Mouse (Mus musculus) testis, adult 2 months (tissue): ENCODE results near the gene Cep350. TPM values are rescaled to one million over a fixed set of nuclear protein-coding genes. Genes with fewer than 3 reads are reported as not detected.

Experiments used
- H3K27ac ChIP-seq: fragments of 200-500 bp; 2 replicates; pipeline ENCODE4 v1.5.1; 2012; ENCODE audit warnings: low read depth, low read length; ENCODE audit not compliant: control insufficient read depth, insufficient read depth
- H3K27me3 ChIP-seq: fragments of 200-500 bp; 2 replicates; pipeline ENCODE4 v1.6.1; 2012; ENCODE audit warnings: mild to moderate bottlenecking, low read length, moderate library complexity; ENCODE audit not compliant: control insufficient read depth, insufficient read depth
- H3K36me3 ChIP-seq: fragments of 200-500 bp; 2 replicates; pipeline ENCODE4 v1.6.1; 2012; ENCODE audit warnings: mild to moderate bottlenecking, low read length; ENCODE audit not compliant: control insufficient read depth, insufficient read depth
- H3K4me1 ChIP-seq: fragments of 200-500 bp; 2 replicates; pipeline ENCODE4 v1.6.1; 2012; ENCODE audit warnings: low read length; ENCODE audit not compliant: control insufficient read depth, insufficient read depth
- H3K4me3 ChIP-seq: fragments of 200-500 bp; 2 replicates; pipeline ENCODE4 v1.5.1; 2012; ENCODE audit warnings: low read depth, mild to moderate bottlenecking, low read length, moderate library complexity, mixed read lengths; ENCODE audit not compliant: control insufficient read depth
- CTCF ChIP-seq: fragments of 200-500 bp; IDR thresholded peaks from 2 replicates; pipeline ENCODE4 v1.5.1; 2012; ENCODE audit warnings: low read depth, mild to moderate bottlenecking, inconsistent platforms, low read length, moderate library complexity; ENCODE audit not compliant: control insufficient read depth, insufficient read depth, insufficient replicate concordance
- POLR2A ChIP-seq: fragments of 200-500 bp; IDR thresholded peaks from 2 replicates; pipeline ENCODE4 v1.6.1; 2012; ENCODE audit warnings: low read depth, mild to moderate bottlenecking, inconsistent platforms, low read length, moderate library complexity; ENCODE audit not compliant: control insufficient read depth
- polyA plus RNA-seq: library from polyadenylated mRNA; depleted of rRNA; stranded (reverse); fragments of >200 nt; gene quantifications from 2 replicates; pipeline ENCODE4 v1.2.3, GENCODE M21; 2012

The Cep350 gene
- polyA plus RNA-seq, 1 experiment, result 43.6 TPM

- TF ChIP-seq POLR2A (no peak), CTCF (no peak)
Observed at GRCm38 (mm10) chr1:155995612-155996011, 22.6 kb upstream of the Cep350 start.

GRCm38 (mm10) chr1:155994524-155994923, 21.5 kb upstream of the Cep350 start:
- H3K4me3 ChIP-seq, result no peak overlapping the region
- TF ChIP-seq CTCF (no peak), POLR2A (no peak)
- no peaks in the 10 kb centered on the region for H3K36me3 ChIP-seq

More at GRCm38 (mm10) chr1:155995612-155996011, 22.6 kb upstream of the Cep350 start:
- no peak overlapping the region for H3K27ac ChIP-seq
- H3K4me3 ChIP-seq, result no peak overlapping the region
- H3K27me3 ChIP-seq, result no peaks in the 10 kb centered on the region
- H3K4me1 ChIP-seq, result no peaks in the 10 kb centered on the region
- no peaks in the 10 kb centered on the region for H3K36me3 ChIP-seq

GRCm38 (mm10) chr1:155990391-155990790, 17.3 kb upstream of the Cep350 start:
- Histone ChIP-seq H3K36me3 (no peaks in the 10 kb centered on the region), H3K4me1 (no peaks in the 10 kb centered on the region), H3K27me3 (no peaks in the 10 kb centered on the region), H3K4me3 (no peak overlapping the region), H3K27ac (no peak overlapping the region)
- TF ChIP-seq CTCF (no peak), POLR2A (no peak)

More at GRCm38 (mm10) chr1:155994524-155994923, 21.5 kb upstream of the Cep350 start:
- Histone ChIP-seq H3K27ac (no peak overlapping the region), H3K4me1 (no peaks in the 10 kb centered on the region), H3K27me3 (no peaks in the 10 kb centered on the region)

- TF ChIP-seq CTCF, result no peak
- TF ChIP-seq POLR2A, result no peak
- H3K27ac ChIP-seq, result no peak overlapping the region
- H3K4me3 ChIP-seq, result no peak overlapping the region
- no peaks in the 10 kb centered on the region for H3K27me3 ChIP-seq
- H3K4me1 ChIP-seq, result no peaks in the 10 kb centered on the region
- no peaks in the 10 kb centered on the region for H3K36me3 ChIP-seq
Observed at GRCm38 (mm10) chr1:155989387-155989786, 16.3 kb upstream of the Cep350 start.

GRCm38 (mm10) chr1:155987625-155988024, 14.6 kb upstream of the Cep350 start:
- TF ChIP-seq POLR2A (no peak), CTCF (no peak)
- H3K4me3 ChIP-seq, result no peak overlapping the region
- peaks cover 1% of the 10 kb centered on the region for H3K4me1 ChIP-seq
- H3K27ac ChIP-seq, result no peak overlapping the region
- H3K27me3 ChIP-seq, result no peaks in the 10 kb centered on the region
- H3K36me3 ChIP-seq, result no peaks in the 10 kb centered on the region

- Histone ChIP-seq H3K27ac (no peak overlapping the region), H3K36me3 (no peaks in the 10 kb centered on the region), H3K4me3 (peak overlapping the region; percentile 41; the same call in 1 of the 2 replicates), H3K4me1 (peaks cover 3% of the 10 kb centered on the region), H3K27me3 (no peaks in the 10 kb centered on the region)
- no peak for TF ChIP-seq POLR2A
- TF ChIP-seq CTCF, result no peak
Observed at GRCm38 (mm10) chr1:155974931-155975330, 1.9 kb upstream of the Cep350 start.

GRCm38 (mm10) chr1:155973719-155974379, 794 bp upstream of the Cep350 start:
- no peaks in the 10 kb centered on the region for H3K36me3 ChIP-seq
- TF ChIP-seq CTCF (no peak), POLR2A (no peak)
- peak overlapping the region; percentile 100 for H3K4me3 ChIP-seq
- no peaks in the 10 kb centered on the region for H3K27me3 ChIP-seq
- H3K4me1 ChIP-seq, result peaks cover 3% of the 10 kb centered on the region
- H3K27ac ChIP-seq, result peak overlapping the region; percentile 93
